Mouse (Mus musculus) layer of hippocampus, adult 9-10 months (tissue): ENCODE results near the gene Crybg1.
"Not testable (repeated sequence)": the region's sequence is repeated elsewhere in the genome, so short reads cannot be mapped to it uniquely, and the experiment has no call there.

Experiments used
- DNase-seq: peaks from one replicate; pipeline ENCODE4 v3.0.0; 2022; ENCODE audit warnings: low spot score

Crybg1 gene

GRCm38 (mm10) chr10:43964943-43965342, 183.7 kb downstream of the Crybg1 start:
- peak; percentile 26 for DNase-seq

- DNase-seq, result no peak
Measured at GRCm38 (mm10) chr10:43953942-43954341, 194.7 kb downstream of the Crybg1 start.

GRCm38 (mm10) chr10:43945435-43945834, 203.2 kb downstream of the Crybg1 start:
- DNase-seq, result no peak

- DNase-seq, result no peak
Measured at GRCm38 (mm10) chr10:43943736-43944135, 204.9 kb downstream of the Crybg1 start.

GRCm38 (mm10) chr10:43939136-43939662, 209.5 kb downstream of the Crybg1 start:
- DNase-seq, result no peak

GRCm38 (mm10) chr10:43928596-43928995, 220.1 kb downstream of the Crybg1 start:
- DNase-seq, result no peak

- no peak for DNase-seq
Measured at GRCm38 (mm10) chr10:43927736-43928135, 220.9 kb downstream of the Crybg1 start.

- not testable (repeated sequence) for DNase-seq
Measured at GRCm38 (mm10) chr10:43925776-43926175, 222.9 kb downstream of the Crybg1 start.

GRCm38 (mm10) chr10:43923096-43923495, 225.6 kb downstream of the Crybg1 start:
- no peak for DNase-seq

- DNase-seq, result peak; percentile 60
Measured at GRCm38 (mm10) chr10:43918696-43919608, 229.7 kb downstream of the Crybg1 start.

- DNase-seq, result no peak
Measured at GRCm38 (mm10) chr10:43916737-43917136, 231.9 kb downstream of the Crybg1 start.

GRCm38 (mm10) chr10:43916181-43916580, 232.5 kb downstream of the Crybg1 start:
- DNase-seq, result no peak

GRCm38 (mm10) chr10:43912236-43912635, 236.4 kb downstream of the Crybg1 start:
- no peak for DNase-seq

GRCm38 (mm10) chr10:43910873-43911142, 237.8 kb downstream of the Crybg1 start:
- DNase-seq, result no peak

GRCm38 (mm10) chr10:43910032-43910872, 238.4 kb downstream of the Crybg1 start:
- no peak for DNase-seq

- DNase-seq, result no peak
Measured at GRCm38 (mm10) chr10:43904569-43904968, 244.1 kb downstream of the Crybg1 start.

- DNase-seq, result peak; percentile 85
Measured at GRCm38 (mm10) chr10:43901578-43902194, 247.0 kb downstream of the Crybg1 start, which contains the start of the genes Qrsl1 and Rtn4ip1. Qrsl1 (minus strand) TSS chr10:43901745. Rtn4ip1 (plus strand) TSS chr10:43901807.

- DNase-seq, result no peak
Measured at GRCm38 (mm10) chr10:43900883-43901570, 247.6 kb downstream of the Crybg1 start.
